Mouse (Mus musculus) MEL (cell line): ENCODE results near the gene 1600012H06Rik. TPM values are rescaled to one million over a fixed set of nuclear protein-coding genes. Genes with fewer than 3 reads are reported as not detected.
"Not testable (repeated sequence)": the region's sequence is repeated elsewhere in the genome, so short reads cannot be mapped to it uniquely, and the experiment has no call there.

Experiments
- DNase-seq: peaks from one replicate; pipeline ENCODE4 v3.0.0; 2011; ENCODE audit warnings: low read depth, low spot score
- H3K27ac ChIP-seq: 2 replicates; pipeline ENCODE4 v1.5.1; 2012; ENCODE audit warnings: low read depth, mild to moderate bottlenecking, control low read depth, low read length, moderate library complexity; ENCODE audit not compliant: control insufficient read depth
- H3K27me3 ChIP-seq, 2 experiments: fragments of 150-350 bp in 1 of 2; sonication (generic) in 1 of 2; 2 replicates each; pipeline ENCODE4 v1.6.1; 2012; ENCODE audit warnings: low read length in 2 of 2, mild to moderate bottlenecking in 2 of 2, improper control_type of control experiment in 1 of 2, moderate library complexity in 1 of 2; ENCODE audit not compliant: insufficient read depth in 2 of 2, control insufficient read depth in 1 of 2
- H3K36me3 ChIP-seq, 2 experiments: 2 replicates each; pipeline ENCODE4 v1.6.1; 2012 to 2014; ENCODE audit warnings: low read length in 2 of 2, improper control_type of control experiment in 1 of 2, inconsistent platforms in 1 of 2, mild to moderate bottlenecking in 1 of 2; ENCODE audit not compliant: insufficient read depth in 2 of 2, control insufficient read depth in 1 of 2
- H3K4me1 ChIP-seq, 2 experiments: fragments of 150-350 bp in 1 of 2; sonication (generic) in 1 of 2; 2 replicates each; pipeline ENCODE4 v1.6.1; 2012; ENCODE audit warnings: low read length in 2 of 2, improper control_type of control experiment in 1 of 2, mild to moderate bottlenecking in 1 of 2; ENCODE audit not compliant: insufficient read depth in 2 of 2, control insufficient read depth in 1 of 2
- H3K4me3 ChIP-seq, 2 experiments: fragments of 150-350 bp in 1 of 2; sonication (generic) in 1 of 2; 2 replicates each; pipeline ENCODE4 v1.5.1; 2012; ENCODE audit warnings: low read depth in 2 of 2, low read length in 2 of 2, mild to moderate bottlenecking in 2 of 2, moderate library complexity in 2 of 2, control low read depth in 1 of 2, improper control_type of control experiment in 1 of 2; ENCODE audit not compliant: control insufficient read depth in 1 of 2, insufficient read depth in 1 of 2
- H3K79me2 ChIP-seq: 2 replicates; pipeline ENCODE4 v1.6.1; 2012; ENCODE audit warnings: mild to moderate bottlenecking, low read length, moderate library complexity; ENCODE audit not compliant: control insufficient read depth, poor library complexity, insufficient read depth
- H3K9ac ChIP-seq: 2 replicates; pipeline ENCODE4 v1.6.1; 2012; ENCODE audit warnings: low read depth, mild to moderate bottlenecking, control low read depth, low read length, moderate library complexity; ENCODE audit not compliant: control insufficient read depth, poor library complexity, severe bottlenecking
- H3K9me3 ChIP-seq: fragments of 150-350 bp; sonication (generic); replicated peaks from 2 replicates; pipeline ENCODE4 v1.6.1; 2012; ENCODE audit warnings: mild to moderate bottlenecking, low read length, improper control_type of control experiment, moderate library complexity; ENCODE audit not compliant: insufficient read depth
- BHLHE40 ChIP-seq: IDR thresholded peaks from 2 replicates; pipeline ENCODE4 v1.6.1; 2012; ENCODE audit warnings: low read depth, mild to moderate bottlenecking, inconsistent platforms, low read length, improper control_type of control experiment, borderline replicate concordance
- CHD1 ChIP-seq: IDR thresholded peaks from 2 replicates; pipeline ENCODE4 v1.6.1; 2012; ENCODE audit warnings: low read depth, mild to moderate bottlenecking, inconsistent platforms, low read length, improper control_type of control experiment
- EP300 ChIP-seq, 2 experiments: IDR thresholded peaks; 2 replicates each; pipeline ENCODE4 v1.6.1; 2011; ENCODE audit warnings: improper control_type of control experiment in 2 of 2, low read length in 2 of 2, low read depth in 1 of 2, mild to moderate bottlenecking in 1 of 2
- GATA1 ChIP-seq: IDR thresholded peaks from 2 replicates; pipeline ENCODE4 v1.6.1; 2011; ENCODE audit warnings: low read depth, low read length, improper control_type of control experiment
- HCFC1 ChIP-seq: IDR thresholded peaks from 2 replicates; pipeline ENCODE4 v1.6.1; 2012; ENCODE audit warnings: low read depth, mild to moderate bottlenecking, inconsistent platforms, low read length, improper control_type of control experiment, moderate library complexity
- JUND ChIP-seq: IDR thresholded peaks from 2 replicates; pipeline ENCODE4 v1.6.1; 2011; ENCODE audit warnings: low read depth, mild to moderate bottlenecking, improper control_type of control experiment, low read length
- MAX ChIP-seq: IDR thresholded peaks from 2 replicates; pipeline ENCODE4 v1.6.1; 2011; ENCODE audit warnings: low read length, improper control_type of control experiment
- MYC ChIP-seq: IDR thresholded peaks from 2 replicates; pipeline ENCODE4 v1.6.1; 2011; ENCODE audit warnings: low read depth, mild to moderate bottlenecking, low read length, improper control_type of control experiment, moderate library complexity
- NELFE ChIP-seq: IDR thresholded peaks from 2 replicates; pipeline ENCODE4 v1.6.1; 2011; ENCODE audit warnings: low read depth, low read length, improper control_type of control experiment
- POLR2AphosphoS5 ChIP-seq: IDR thresholded peaks from 2 replicates; pipeline ENCODE4 v1.6.1; 2012; ENCODE audit warnings: low read depth, borderline replicate concordance, mild to moderate bottlenecking, inconsistent platforms, low read length, moderate library complexity, mixed read lengths
- RCOR1 ChIP-seq: IDR thresholded peaks from 2 replicates; pipeline ENCODE4 v1.6.1; 2012; ENCODE audit warnings: low read depth, mild to moderate bottlenecking, inconsistent platforms, low read length, improper control_type of control experiment
- SMC3 ChIP-seq: IDR thresholded peaks from 2 replicates; pipeline ENCODE4 v1.6.1; 2011; ENCODE audit warnings: low read depth, low read length, improper control_type of control experiment
- TAL1 ChIP-seq: IDR thresholded peaks from 2 replicates; pipeline ENCODE4 v1.6.1; 2012; ENCODE audit warnings: mild to moderate bottlenecking, inconsistent platforms, low read length, moderate library complexity, mixed read lengths
- TBP ChIP-seq: IDR thresholded peaks from 2 replicates; pipeline ENCODE4 v1.8.0; 2011; ENCODE audit warnings: low read depth, low read length, improper control_type of control experiment
- USF1 ChIP-seq: IDR thresholded peaks from 2 replicates; pipeline ENCODE4 v1.6.1; 2014; ENCODE audit warnings: low read depth, mild to moderate bottlenecking, inconsistent platforms, low read length, improper control_type of control experiment, moderate library complexity
- USF2 ChIP-seq, 2 experiments: IDR thresholded peaks; 2 replicates each; pipeline ENCODE4 v1.6.1; 2011 to 2012; ENCODE audit warnings: improper control_type of control experiment in 2 of 2, low read length in 2 of 2, borderline replicate concordance in 1 of 2, inconsistent platforms in 1 of 2, low read depth in 1 of 2, mild to moderate bottlenecking in 1 of 2; ENCODE audit not compliant: insufficient read depth in 1 of 2
- ZC3H11A ChIP-seq: IDR thresholded peaks from 2 replicates; pipeline ENCODE4 v1.6.1; 2012; ENCODE audit warnings: low read depth, mild to moderate bottlenecking, inconsistent platforms, low read length, improper control_type of control experiment
- ZKSCAN1 ChIP-seq: IDR thresholded peaks from 2 replicates; pipeline ENCODE4 v1.6.1; 2012; ENCODE audit warnings: low read depth, mild to moderate bottlenecking, inconsistent platforms, low read length, improper control_type of control experiment, moderate library complexity
- ZMIZ1 ChIP-seq: IDR thresholded peaks from 2 replicates; pipeline ENCODE4 v1.6.1; 2012; ENCODE audit warnings: low read depth, mild to moderate bottlenecking, inconsistent platforms, low read length, improper control_type of control experiment, moderate library complexity
- ZNF384 ChIP-seq: IDR thresholded peaks from 2 replicates; pipeline ENCODE4 v1.6.1; 2012; ENCODE audit warnings: low read depth, mild to moderate bottlenecking, inconsistent platforms, low read length, improper control_type of control experiment
- polyA plus RNA-seq, 2 experiments: library from polyadenylated mRNA; stranded (reverse) in 1 of 2; unstranded in 1 of 2; fragments of >175 nt in 1 of 2; fragments of >200 nt in 1 of 2; gene quantifications; 2 replicates each; pipeline versions ENCODE4 v1.2.1 to v1.2.4; 2012; ENCODE audit warnings: low replicate concordance in 2 of 2, low read depth in 1 of 2; ENCODE audit not compliant: insufficient read length in 2 of 2, insufficient read depth in 1 of 2, missing spikeins in 1 of 2
- total RNA-seq: library from RNA; depleted of rRNA; stranded (reverse); fragments of 300-350 nt; gene quantifications from 2 replicates; pipeline ENCODE4 v1.2.3, GENCODE M21; 2012

1600012H06Rik gene
- total and polyA plus RNA-seq, 3 experiments: 5.0 to 6.5 TPM; not detected in 1

GRCm38 (mm10) chr17:14931469-14931868 lies 11.5 kb upstream of the 1600012H06Rik start:
- Histone ChIP-seq H3K4me3 (no peak overlapping the region), H3K27ac (no peak overlapping the region), H3K9me3 (no peaks in the 10 kb centered on the region), H3K79me2 (no peaks in the 10 kb centered on the region), H3K27me3 (no peaks in the 10 kb centered on the region; a peak in 1 of 4 replicates), H3K36me3 (no peaks in the 10 kb centered on the region), H3K9ac (no peak overlapping the region), H3K4me1 (no peaks in the 10 kb centered on the region; a peak in 2 of 4 replicates)
- TF ChIP-seq SMC3: no peak
- peak; percentile 56 for TF ChIP-seq USF1
- no peak for TF ChIP-seq MYC
- TF ChIP-seq ZC3H11A: no peak
- peak; percentile 45; the same call in 1 of the 2 replicates for TF ChIP-seq GATA1
- no peak for TF ChIP-seq BHLHE40
- no peak for TF ChIP-seq TBP
- no peak for TF ChIP-seq ZNF384
- TF ChIP-seq JUND: no peak
- no peak for TF ChIP-seq CHD1
- no peak for TF ChIP-seq EP300 (IDR thresholded peaks at IDR 0.05; ENCODE audit: low read depth in 1 of 2, low read length in 2 of 2)
- no peak for TF ChIP-seq POLR2AphosphoS5
- no peak for TF ChIP-seq USF2 (IDR thresholded peaks at IDR 0.05; ENCODE audit: borderline replicate concordance in 1 of 2, insufficient read depth in 1 of 2, low read depth in 1 of 2, low read length in 2 of 2)
- no peak for TF ChIP-seq TAL1
- peak; percentile 21 for DNase-seq

GRCm38 (mm10) chr17:14935280-14935679 lies 7.7 kb upstream of the 1600012H06Rik start:
- H3K4me1 ChIP-seq, H3K79me2 ChIP-seq, H3K9ac ChIP-seq, H3K9me3 ChIP-seq, DNase-seq, H3K36me3 ChIP-seq, H3K27ac ChIP-seq, H3K27me3 ChIP-seq, H3K4me3 ChIP-seq: not testable (repeated sequence)

GRCm38 (mm10) chr17:14935841-14936605 lies 7.0 kb upstream of the 1600012H06Rik start:
- DNase-seq: no peak
- no peak overlapping the region for H3K27ac ChIP-seq
- H3K27me3 ChIP-seq: no peaks in the 10 kb centered on the region; a peak in 1 of 4 replicates
- H3K4me1 ChIP-seq: no peaks in the 10 kb centered on the region; a peak in 1 of 4 replicates
- H3K36me3 ChIP-seq: no peaks in the 10 kb centered on the region
- TF ChIP-seq POLR2AphosphoS5: no peak
- TF ChIP-seq SMC3: no peak
- TF ChIP-seq USF1: no peak
- no peak for TF ChIP-seq RCOR1
- no peak for TF ChIP-seq ZKSCAN1
- TF ChIP-seq ZMIZ1: no peak
- TF ChIP-seq MAX: no peak
- no peak for TF ChIP-seq NELFE
- TF ChIP-seq HCFC1: no peak
- TF ChIP-seq BHLHE40: no peak
- no peak for TF ChIP-seq ZNF384
- no peak overlapping the region for H3K4me3 ChIP-seq
- no peak overlapping the region for H3K9ac ChIP-seq
- H3K9me3 ChIP-seq: no peaks in the 10 kb centered on the region
- H3K79me2 ChIP-seq: no peaks in the 10 kb centered on the region

- H3K27ac ChIP-seq, H3K27me3 ChIP-seq, H3K4me1 ChIP-seq, H3K9me3 ChIP-seq, DNase-seq, H3K4me3 ChIP-seq, H3K79me2 ChIP-seq, H3K9ac ChIP-seq: not testable (repeated sequence)
- peaks cover 12% of the 10 kb centered on the region in 2 experiments; a peak in 3 of 4 replicates for H3K36me3 ChIP-seq
These were observed 803 bp upstream of the 1600012H06Rik start for GRCm38 (mm10) chr17:14942181-14942580.
